ENCODE assay signal across 9 mouse cellular contexts in the genomic region with DNA sequence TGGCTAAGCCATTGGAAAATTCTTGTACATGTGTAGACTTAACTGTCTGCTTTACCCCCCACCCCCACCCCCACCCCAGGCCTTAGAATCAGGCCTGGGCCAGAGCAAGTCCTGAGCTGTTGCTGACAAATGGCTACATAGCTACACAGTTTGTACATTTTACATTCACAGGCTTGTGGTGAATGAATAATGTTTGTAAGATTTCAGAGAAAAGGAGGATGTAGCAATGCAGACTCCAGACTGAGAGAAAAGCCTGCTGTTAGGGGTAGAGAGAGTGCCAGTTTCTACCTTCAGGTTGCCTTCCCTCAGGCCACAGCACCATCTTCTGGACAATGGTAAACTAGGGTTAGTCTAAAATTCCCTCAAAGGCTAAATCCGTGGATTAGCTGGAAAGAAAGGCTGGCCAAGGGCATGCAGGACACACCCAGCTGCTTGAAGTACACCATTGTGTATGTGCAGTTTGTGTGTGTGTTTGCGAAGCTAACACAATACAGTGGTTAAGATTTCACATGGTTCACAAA.
A peak's percentile ranks its signal among the peaks of the same experiment; 100 is the strongest.
DNase-seq lines count a peak whose midpoint lies in the region; ATAC-seq and TF ChIP-seq lines count a peak whose summit lies in the region.
"Had no signal": no experiment of that assay in that cellular context is flagged by ENCODE, and none has a peak within 500 bp of the region (broad histone marks: within the 10 kb centered on the region; RNA-seq: fewer than 3 reads in every experiment).

No protein-coding gene starts in this region.

- no peaks in the 10 kb centered on the region for H3K9me3 ChIP-seq in embryonic facial prominence, embryonic 11.5 days (replicated peaks; ENCODE audit: control insufficient read depth, low read length)
- no peaks in the 10 kb centered on the region for H3K9me3 ChIP-seq in embryonic facial prominence, embryonic 10.5 days
- H3K9me3 ChIP-seq: neural tube, embryonic 13.5 days had no signal

- no peak overlapping the region for H3K4me2 ChIP-seq in embryonic facial prominence, embryonic 11.5 days (ENCODE audit: low read depth, low read length)
- H3K4me2 ChIP-seq: neural tube, embryonic 13.5 days had no signal

- H3K27me3 ChIP-seq in embryonic facial prominence, embryonic 11.5 days (ENCODE audit: control insufficient read depth, insufficient read depth, low read length), result no peaks in the 10 kb centered on the region
- H3K27me3 ChIP-seq in embryonic facial prominence, embryonic 10.5 days (replicated peaks; ENCODE audit: low read depth, poor library complexity, severe bottlenecking), result no peaks in the 10 kb centered on the region
- H3K27me3 ChIP-seq: neural tube, embryonic 13.5 days had no signal

- no peak overlapping the region for H3K27ac ChIP-seq in embryonic facial prominence, embryonic 11.5 days (replicated peaks; ENCODE audit: low read depth, low read length)
- H3K27ac ChIP-seq in embryonic facial prominence, embryonic 10.5 days (replicated peaks), result no peak overlapping the region
- H3K27ac ChIP-seq in left cerebral cortex, adult 2 months, result no peak overlapping the region
- H3K27ac ChIP-seq: neural tube, embryonic 13.5 days had no signal

- no peaks in the 10 kb centered on the region for H3K4me1 ChIP-seq in embryonic facial prominence, embryonic 11.5 days (ENCODE audit: control insufficient read depth, insufficient read depth, low read length)
- H3K4me1 ChIP-seq in embryonic facial prominence, embryonic 10.5 days, result 0 out of 2 replicates have a peak, but pooled peaks cover 2% of the 10 kb centered on the region

- peak; percentile 49 for TF ChIP-seq CTCF in left cerebral cortex, adult 2 months (IDR thresholded peaks at IDR 0.05)

- DNase-seq in embryonic facial prominence, embryonic 11.5 days (ENCODE audit: low spot score), result peak; percentile 35
- DNase-seq in embryonic facial prominence, embryonic 10.5 days (ENCODE audit: low spot score), result no peak
- no peak for DNase-seq in left cerebral cortex, adult 2 months (ENCODE audit: extremely low spot score in 1 of 2, low spot score in 2 of 2)
- DNase-seq in left cerebral cortex, postnatal 10 days (ENCODE audit: extremely low spot score in 1 of 2, low spot score in 2 of 2), result no peak
- peak; percentile 53 for DNase-seq in MN1 (ENCODE audit: low spot score)
- peak; percentile 20 for DNase-seq in kidney, postnatal 10 days
- no peak for DNase-seq in testis, postnatal 10 days (ENCODE audit: low spot score)
- no peak for DNase-seq in frontal cortex, postnatal 25 days (ENCODE audit: low spot score in 2 of 2)

- no peak overlapping the region for H3K4me3 ChIP-seq in embryonic facial prominence, embryonic 11.5 days (ENCODE audit: low read depth, low read length)
- no peak overlapping the region for H3K4me3 ChIP-seq in embryonic facial prominence, embryonic 10.5 days
- H3K4me3 ChIP-seq in left cerebral cortex, adult 2 months, result no peak overlapping the region
- H3K4me3 ChIP-seq: neural tube, embryonic 13.5 days had no signal

- intact Hi-C loops in left cerebral cortex, adult 2 months (cut with DNase I), result loop anchor here (5.0 kb wide), 2 partner anchors 310 to 385 kb away; no protein-coding TSS in a partner anchor
- intact Hi-C loops in left cerebral cortex, postnatal 10 days (cut with DNase I), result loop anchor here (10.0 kb wide), 2 partner anchors 97 to 307 kb away; partner anchors contain the start of gene Zfp706

- H3K36me3 ChIP-seq in embryonic facial prominence, embryonic 11.5 days (replicated peaks; ENCODE audit: control insufficient read depth, insufficient read depth, low read depth, low read length), result no peaks in the 10 kb centered on the region
- no peaks in the 10 kb centered on the region for H3K36me3 ChIP-seq in embryonic facial prominence, embryonic 10.5 days (replicated peaks)
- H3K36me3 ChIP-seq: neural tube, embryonic 13.5 days had no signal

- WGBS in embryonic facial prominence, embryonic 11.5 days, result 68% methylated on average over 2 of the region's 2 CpGs
- 69% methylated on average over 2 of the region's 2 CpGs for WGBS in embryonic facial prominence, embryonic 10.5 days

- no peak for ATAC-seq in embryonic facial prominence, embryonic 11.5 days (replicated peaks; ENCODE audit: insufficient number of reproducible peaks, low FRiP score, low TSS enrichment, low read depth)

- no peak overlapping the region for H3K9ac ChIP-seq in embryonic facial prominence, embryonic 11.5 days (replicated peaks; ENCODE audit: low read length)
- H3K9ac ChIP-seq: neural tube, embryonic 13.5 days had no signal

Comparison
In these comparisons a context has a peak if more than half of its experiments do, and no peak if none do; other contexts are left out.
1. DNase-seq: peak in embryonic facial prominence, embryonic 11.5 days (single experiment), MN1 (single experiment) and kidney, postnatal 10 days (single experiment); none in embryonic facial prominence, embryonic 10.5 days (single experiment), left cerebral cortex, adult 2 months (0 of 2), left cerebral cortex, postnatal 10 days (0 of 2), testis, postnatal 10 days (single experiment) and frontal cortex, postnatal 25 days (0 of 2).